Mouse (Mus musculus) kidney, postnatal 0 days (tissue): ENCODE results near the gene Slc25a29. TPM values are rescaled to one million over a fixed set of nuclear protein-coding genes. Genes with fewer than 3 reads are reported as not detected.
A peak's percentile ranks its signal among the peaks of the same experiment; 100 is the strongest.
"Not testable (repeated sequence)": the region's sequence is repeated elsewhere in the genome, so short reads cannot be mapped to it uniquely, and the experiment has no call there.

Experiments used
- ATAC-seq: fragments of 200-750 bp; cut with Nextera tagmentation; replicated peaks from 2 replicates; pipeline ENCODE4 v1.8.0; 2017; ENCODE audit warnings: low read depth, moderate number of reproducible peaks, moderate TSS enrichment, moderate library complexity; ENCODE audit not compliant: low FRiP score
- DNase-seq: peaks from one replicate; pipeline ENCODE4 v3.0.0-alpha.2; 2016; ENCODE audit warnings: low spot score
- H3K27ac ChIP-seq: fragments of 300-500 bp; sonication (generic); 2 replicates; pipeline ENCODE4 v1.5.1; 2014; ENCODE audit warnings: mild to moderate bottlenecking
- H3K27me3 ChIP-seq: fragments of 300-500 bp; sonication (generic); 2 replicates; pipeline ENCODE4 v1.6.1; 2014; ENCODE audit warnings: low read length, mixed read lengths; ENCODE audit not compliant: insufficient read depth
- H3K36me3 ChIP-seq: fragments of 300-500 bp; sonication (generic); 2 replicates; pipeline ENCODE4 v1.6.1; 2014; ENCODE audit warnings: low read length, mixed read lengths; ENCODE audit not compliant: insufficient read depth
- H3K4me1 ChIP-seq: fragments of 300-500 bp; sonication (generic); replicated peaks from 2 replicates; pipeline ENCODE4 v1.6.1; 2014; ENCODE audit warnings: antibody characterized with exemption, low read length, mixed read lengths; ENCODE audit not compliant: insufficient read depth
- H3K4me2 ChIP-seq: fragments of 300-500 bp; sonication (generic); 2 replicates; pipeline ENCODE4 v1.6.1; 2014; ENCODE audit warnings: mild to moderate bottlenecking, low read length, moderate library complexity, mixed read lengths
- H3K4me3 ChIP-seq: fragments of 300-500 bp; sonication (generic); replicated peaks from 2 replicates; pipeline ENCODE4 v1.5.1; 2014; ENCODE audit warnings: low read depth, low read length
- H3K9ac ChIP-seq: fragments of 300-500 bp; sonication (generic); 2 replicates; pipeline ENCODE4 v1.6.1; 2014; ENCODE audit warnings: low read depth, low read length
- H3K9me3 ChIP-seq: fragments of 300-500 bp; sonication (generic); replicated peaks from 2 replicates; pipeline ENCODE4 v1.6.1; 2016; ENCODE audit warnings: low read length, inconsistent platforms, mixed read lengths
- CTCF ChIP-seq: IDR thresholded peaks from 2 replicates; pipeline ENCODE4 v1.5.1; 2016; ENCODE audit warnings: antibody characterized with exemption, low read depth, mild to moderate bottlenecking, moderate library complexity
- WGBS: fragments of 180-500 bp; shearing (Covaris S2); extraction: QIAGEN DNeasy Blood & Tissue Kit; methylation state at CpG from one replicate; pipeline ENCODE4 v1.1.7; 2014; 5-methylcytosine and 5-hydroxymethylcytosine counted together
- polyA plus RNA-seq: library from polyadenylated mRNA; unstranded; fragments of >200 nt; fragmentation: Nextera tagmentation; extraction: Ambion mirVana; gene quantifications from 2 replicates; pipeline ENCODE4 v1.2.1, GENCODE M21; 2015

Gene Slc25a29
- polyA plus RNA-seq, 1 experiment from 2014 or later = 6.4 TPM

- Histone ChIP-seq H3K27ac (no peak overlapping the region), H3K27me3 (no peaks in the 10 kb centered on the region), H3K9ac (no peak overlapping the region), H3K4me2 (no peak overlapping the region), H3K4me1 (0 out of 2 replicates have a peak, but pooled peaks cover 5% of the 10 kb centered on the region), H3K36me3 (no peaks in the 10 kb centered on the region), H3K4me3 (no peak overlapping the region), H3K9me3 (no peaks in the 10 kb centered on the region)
- DNase-seq (no peak), ATAC-seq (no peak)
- no peak for TF ChIP-seq CTCF
- 90% methylated on average over 8 of the region's 8 CpGs for WGBS
Measured at GRCm38 (mm10) chr12:108852822-108853221, 17.1 kb upstream of the Slc25a29 start.

DNA sequence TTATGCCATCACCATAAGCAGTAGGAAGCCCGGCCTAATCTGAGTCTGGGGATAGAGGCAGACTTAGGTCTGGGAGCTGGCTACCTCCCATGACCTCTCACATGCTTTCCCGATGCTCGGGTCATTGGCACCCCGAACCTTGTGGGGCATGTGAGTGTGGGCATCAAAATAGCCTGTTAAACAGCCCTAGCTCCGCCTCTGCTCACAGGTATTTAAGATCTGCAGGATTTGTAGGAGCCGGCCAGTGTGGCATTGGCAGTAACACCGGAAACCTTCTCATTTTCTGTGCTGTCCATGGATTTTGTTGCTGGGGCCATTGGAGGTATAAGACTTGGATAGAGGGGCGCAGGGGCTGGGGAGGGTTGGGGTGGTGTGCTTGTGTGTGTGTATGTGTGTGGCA, 15.2 kb upstream of the Slc25a29 start:
- no peak for TF ChIP-seq CTCF
- no peaks in the 10 kb centered on the region for H3K9me3 ChIP-seq
- 0 out of 2 replicates have a peak, but pooled peaks cover 5% of the 10 kb centered on the region for H3K4me1 ChIP-seq
- H3K4me3 ChIP-seq = no peak overlapping the region
- H3K27me3 ChIP-seq = no peaks in the 10 kb centered on the region
- no peak for DNase-seq
- H3K27ac ChIP-seq = no peak overlapping the region
- WGBS = 90% methylated on average over 8 of the region's 8 CpGs
- H3K36me3 ChIP-seq = no peaks in the 10 kb centered on the region
- no peak overlapping the region for H3K9ac ChIP-seq
- H3K4me2 ChIP-seq = no peak overlapping the region
- ATAC-seq = no peak

- Histone ChIP-seq H3K9ac (no peak overlapping the region), H3K4me2 (no peak overlapping the region), H3K4me3 (no peak overlapping the region), H3K36me3 (0 out of 2 replicates have a peak, but pooled peaks cover 2% of the 10 kb centered on the region), H3K9me3 (no peaks in the 10 kb centered on the region), H3K27ac (no peak overlapping the region), H3K27me3 (no peaks in the 10 kb centered on the region), H3K4me1 (0 out of 2 replicates have a peak, but pooled peaks cover 5% of the 10 kb centered on the region)
- no peak for TF ChIP-seq CTCF
- ATAC-seq = no peak
- 32% methylated on average over 8 of the region's 8 CpGs for WGBS
- DNase-seq = no peak
Measured at GRCm38 (mm10) chr12:108850129-108850528, 14.4 kb upstream of the Slc25a29 start.

DNA sequence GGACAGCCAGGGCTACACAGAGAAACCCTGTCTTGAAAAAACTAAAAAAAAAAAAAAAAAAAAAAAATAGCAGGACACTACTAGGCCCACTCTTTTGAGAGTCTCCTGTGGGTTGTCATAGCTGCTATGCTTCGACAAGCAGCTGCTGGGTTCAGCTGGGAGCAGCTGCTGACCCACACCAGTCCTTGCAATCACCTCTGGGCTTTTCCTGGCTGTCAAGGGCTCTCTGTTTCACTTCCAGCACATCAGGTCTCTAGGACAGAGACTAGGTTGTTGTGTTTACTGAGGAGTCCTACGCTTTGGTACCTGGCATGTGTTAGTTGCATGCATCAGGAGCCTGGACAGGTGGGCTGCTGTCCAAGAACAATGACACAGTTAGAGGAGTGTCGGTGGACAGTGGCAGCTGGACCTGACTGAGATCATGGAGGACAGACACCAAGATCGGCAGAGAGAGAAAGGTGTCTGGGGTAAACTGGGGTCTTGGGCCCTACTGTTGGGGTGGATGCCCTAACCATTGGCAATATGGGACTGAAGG, 13.9 kb upstream of the Slc25a29 start:
- TF ChIP-seq CTCF = no peak
- Histone ChIP-seq H3K9ac (no peak overlapping the region), H3K27me3 (no peaks in the 10 kb centered on the region), H3K27ac (no peak overlapping the region), H3K9me3 (no peaks in the 10 kb centered on the region), H3K36me3 (0 out of 2 replicates have a peak, but pooled peaks cover 5% of the 10 kb centered on the region), H3K4me1 (0 out of 2 replicates have a peak, but pooled peaks cover 5% of the 10 kb centered on the region), H3K4me2 (no peak overlapping the region), H3K4me3 (no peak overlapping the region)
- no peak for DNase-seq
- ATAC-seq = no peak
- WGBS = 75% methylated on average over 4 of the region's 4 CpGs

DNA sequence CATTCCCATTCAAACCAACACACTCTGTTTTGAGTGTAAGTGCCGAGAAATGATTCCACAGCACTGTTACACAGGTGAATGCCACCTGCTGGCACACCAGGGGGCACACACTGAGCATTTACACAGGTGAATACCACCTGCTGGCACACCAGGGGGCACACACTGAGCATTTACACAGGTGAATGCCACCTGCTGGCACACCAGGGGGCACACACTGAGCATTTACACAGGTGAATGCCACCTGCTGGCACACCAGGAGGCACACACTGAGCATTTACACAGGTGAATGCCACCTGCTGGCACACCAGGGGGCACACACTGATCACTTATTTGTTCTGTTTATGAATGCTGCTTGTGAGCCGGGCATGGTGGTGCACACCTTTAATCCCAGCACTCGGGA, 12.3 kb upstream of the Slc25a29 start:
- not testable (repeated sequence) for H3K27me3 ChIP-seq, H3K9me3 ChIP-seq, H3K4me2 ChIP-seq, H3K4me1 ChIP-seq, DNase-seq, H3K27ac ChIP-seq, ATAC-seq, H3K4me3 ChIP-seq, H3K9ac ChIP-seq
- TF ChIP-seq CTCF = peak; percentile 62
- 93% methylated on average over 3 of the region's 3 CpGs for WGBS
- H3K36me3 ChIP-seq = 0 out of 2 replicates have a peak, but pooled peaks cover 11% of the 10 kb centered on the region

GRCm38 (mm10) chr12:108842663-108843062, 7.0 kb upstream of the Slc25a29 start:
- DNase-seq = no peak
- ATAC-seq = no peak
- TF ChIP-seq CTCF = no peak
- Histone ChIP-seq H3K27ac (no peak overlapping the region; the same call in 1 of the 2 replicates), H3K9me3 (no peaks in the 10 kb centered on the region), H3K36me3 (0 out of 2 replicates have a peak, but pooled peaks cover 18% of the 10 kb centered on the region), H3K4me1 (peaks cover 5% of the 10 kb centered on the region; the same call in 1 of the 2 replicates), H3K9ac (no peak overlapping the region), H3K4me3 (no peak overlapping the region), H3K27me3 (no peaks in the 10 kb centered on the region), H3K4me2 (no peak overlapping the region)
- 89% methylated on average over 7 of the region's 7 CpGs for WGBS
